Mouse (Mus musculus) G1E (cell line): Measurements from ENCODE around the gene Ppp1r3a.

Source experiments
- CTCF ChIP-seq: IDR thresholded peaks from 2 replicates; pipeline ENCODE4 v1.5.1; 2012; ENCODE audit warnings: low read depth, low read length, inconsistent platforms, mixed read lengths
- GATA1 ChIP-seq: IDR thresholded peaks from 2 replicates; pipeline ENCODE4 v1.6.1; 2012; ENCODE audit warnings: borderline replicate concordance, low read length, inconsistent platforms, mixed read lengths
- TAL1 ChIP-seq: conservative IDR thresholded peaks from 2 replicates; pipeline ENCODE4 v1.6.1; 2012; ENCODE audit warnings: low read depth, low read length, inconsistent platforms, mixed read lengths

DNA sequence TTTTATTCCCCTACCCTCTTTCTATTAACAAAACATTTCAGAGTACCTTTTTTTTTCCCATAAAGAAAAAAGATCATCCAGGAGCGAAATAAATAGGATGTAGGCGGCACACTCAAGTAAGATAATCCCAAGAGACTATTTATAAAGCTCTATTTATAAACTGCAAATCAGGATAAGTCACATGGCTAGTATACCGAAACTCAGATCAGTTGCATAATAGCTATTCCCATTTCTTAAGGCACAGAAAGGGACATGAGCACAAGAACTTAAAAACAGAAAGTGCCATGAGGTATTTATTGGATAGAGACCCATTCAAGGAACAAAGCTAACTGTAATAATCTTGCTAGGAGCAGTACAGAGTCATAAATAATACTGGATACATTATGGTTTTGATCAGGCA, 2.4 kb upstream of the Ppp1r3a start:
- TF ChIP-seq CTCF (no peak), GATA1 (no peak), TAL1 (no peak)
